In the genomic region with DNA sequence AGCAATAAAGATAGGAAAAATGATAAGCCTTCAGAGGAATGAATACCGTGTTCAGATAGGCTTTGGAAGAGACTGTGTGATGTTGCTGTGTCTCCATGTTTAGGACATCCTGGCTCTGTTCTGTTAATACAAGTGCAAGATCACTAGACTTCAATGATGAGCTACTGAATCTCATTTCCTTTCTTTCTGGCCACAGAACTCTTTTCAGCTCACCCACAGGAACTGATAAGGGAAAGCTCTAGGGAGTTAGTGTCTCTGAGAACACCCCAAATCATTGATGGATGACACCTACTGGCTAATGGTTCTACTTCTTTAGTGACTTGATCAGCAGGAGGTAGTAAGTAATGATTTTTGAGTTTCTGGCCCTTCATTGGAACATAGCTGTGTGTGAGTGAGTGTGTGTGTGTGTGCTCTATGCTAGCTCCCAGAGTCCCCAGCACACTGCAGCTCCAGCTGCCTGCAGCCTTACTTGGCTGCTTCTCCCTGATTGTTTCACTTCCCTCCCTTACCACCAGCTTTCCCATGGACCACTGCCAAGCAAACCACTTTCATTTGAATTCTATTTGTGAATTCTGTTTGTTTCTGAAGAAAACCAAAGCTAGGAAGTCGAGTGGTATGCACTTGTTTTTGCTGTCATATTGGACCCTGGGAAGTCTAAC, we compare ENCODE assay signal across 8 mouse cellular contexts. TPM values are rescaled to one million over a fixed set of nuclear protein-coding genes. Genes with fewer than 3 reads are reported as not detected.
DNase-seq lines count a peak whose midpoint lies in the region; ATAC-seq and TF ChIP-seq lines count a peak whose summit lies in the region.

No protein-coding gene starts in this region.

- peak; percentile 84 for DNase-seq in layer of hippocampus, adult 11-12 months (ENCODE audit: low spot score)
- no peak for DNase-seq in layer of hippocampus, adult 9-10 months (ENCODE audit: low spot score)
- DNase-seq in heart, postnatal 10 days = peak; percentile 73 to 84
- peak in 1 of 2 experiments; percentile 36 for DNase-seq in left cerebral cortex, adult 2 months (ENCODE audit: extremely low spot score in 1 of 2, low spot score in 2 of 2)
- DNase-seq in right cerebral cortex, postnatal 25 days = peak; percentile 32
- DNase-seq in yolk sac, embryonic 10.5 days (ENCODE audit: low spot score) = no peak
- DNase-seq in retina, embryonic 14.5 days (ENCODE audit: low spot score) = no peak

- H3K36me3 ChIP-seq in forebrain, embryonic 16.5 days (ENCODE audit: control insufficient read depth, insufficient read depth) = no peaks in the 10 kb centered on the region

- intact Hi-C loops in heart, postnatal 10 days (cut with DNase I) = no loop called here
- intact Hi-C loops in left cerebral cortex, adult 2 months (cut with DNase I) = no loop called here

- TF ChIP-seq CTCF in left cerebral cortex, adult 2 months (IDR thresholded peaks at IDR 0.05) = peak; percentile 6

- H3K27me3 ChIP-seq in forebrain, embryonic 16.5 days (replicated peaks; ENCODE audit: control insufficient read depth, insufficient read depth, low read length) = no peaks in the 10 kb centered on the region

- H3K9me3 ChIP-seq in forebrain, embryonic 16.5 days (ENCODE audit: control insufficient read depth, low read length) = no peaks in the 10 kb centered on the region

- no peak overlapping the region for H3K27ac ChIP-seq in forebrain, embryonic 16.5 days (ENCODE audit: low read length)
- H3K27ac ChIP-seq in left cerebral cortex, adult 2 months = no peak overlapping the region

- peak; percentile 96 for ATAC-seq in forebrain, embryonic 16.5 days

- no peak overlapping the region for H3K9ac ChIP-seq in forebrain, embryonic 16.5 days (replicated peaks; ENCODE audit: low read depth, low read length)

- no peak overlapping the region for H3K4me3 ChIP-seq in forebrain, embryonic 16.5 days (replicated peaks; ENCODE audit: low read length)
- no peak overlapping the region for H3K4me3 ChIP-seq in left cerebral cortex, adult 2 months

- H3K4me1 ChIP-seq in forebrain, embryonic 16.5 days (replicated peaks; ENCODE audit: control insufficient read depth, insufficient read depth, low read length) = peaks cover 8% of the 10 kb centered on the region

- 51% methylated on average over 2 of the region's 2 CpGs for WGBS in forebrain, embryonic 16.5 days

- no peak overlapping the region for H3K4me2 ChIP-seq in forebrain, embryonic 16.5 days (ENCODE audit: low read length)

RNA-seq across cellular contexts. Expression of a gene that starts 10.6 kb away (rescaled TPM):
- 21.1 and 28.3 TPM in 2 replicates for polyA plus RNA-seq in forebrain, embryonic 16.5 days (2015; fragmentation: Nextera tagmentation; extraction: Ambion mirVana)
- 10 to 100 TPM; 26.2 to 26.9 TPM for total RNA-seq in heart, postnatal 10 days (2021)
- 100 to 1,000 TPM; 153 to 161 TPM for total RNA-seq in left cerebral cortex, adult 2 months (2021)

Comparison
In these comparisons a context has a peak if more than half of its experiments do, and no peak if none do; other contexts are left out.
1. DNase-seq: peak in layer of hippocampus, adult 11-12 months (single experiment), heart, postnatal 10 days (2 of 2) and right cerebral cortex, postnatal 25 days (single experiment); none in layer of hippocampus, adult 9-10 months (single experiment), yolk sac, embryonic 10.5 days (single experiment) and retina, embryonic 14.5 days (single experiment).
2. RNA of a gene that starts 10.6 kb away (total RNA-seq): 153 to 161 TPM in left cerebral cortex, adult 2 months; 26.2 to 26.9 TPM in heart, postnatal 10 days; every median in the first group is over 4 times any median in the second.